Mouse (Mus musculus) kidney, postnatal 10 days (tissue): ENCODE measurements at regions not wholly inside any gene's neighbourhood (a gene's known extent, or its start where the extent isn't known, plus 50 kb on each side); places are given as distances from the start of the nearest gene placed in this dataset.

ENCODE experiments used
- DNase-seq: peaks from one replicate; pipeline ENCODE4 v3.0.0; 2021; ENCODE audit warnings: mixed read lengths

DNA sequence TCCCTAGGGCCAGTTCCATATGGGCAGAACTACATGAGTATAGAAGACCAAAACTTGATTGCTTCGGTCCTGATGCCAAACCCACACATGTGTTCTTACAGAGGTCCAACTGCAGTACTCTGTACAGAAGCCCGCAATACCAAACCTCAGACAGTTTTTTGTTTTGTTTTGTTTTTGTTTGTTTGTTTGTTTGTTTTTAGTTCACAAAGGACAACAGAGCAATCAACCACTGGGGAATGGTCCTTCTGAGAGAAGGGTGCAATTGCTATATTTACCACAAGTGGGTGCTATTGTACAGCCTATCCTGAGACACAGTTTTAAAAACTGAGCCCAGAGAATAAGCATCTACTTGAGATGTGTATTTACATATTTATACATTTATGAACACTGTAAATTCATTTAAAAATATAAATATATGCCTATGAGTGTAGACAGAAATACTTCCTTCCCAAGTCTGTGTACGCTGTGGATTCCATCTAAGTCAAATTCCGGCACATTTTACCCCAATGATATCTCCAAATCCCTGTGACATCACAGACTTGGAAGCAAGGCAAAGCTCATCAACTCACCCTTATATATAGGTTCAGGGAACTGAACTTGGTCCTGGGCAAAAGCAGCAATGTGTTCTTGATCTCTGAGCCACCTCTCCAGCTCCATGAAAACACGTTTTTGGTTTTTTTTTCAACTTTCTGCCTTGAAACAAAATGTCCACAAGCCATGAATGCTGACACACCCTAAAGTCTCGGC is 101.3 kb upstream of the A26c2 start:
- no peak for DNase-seq

DNA sequence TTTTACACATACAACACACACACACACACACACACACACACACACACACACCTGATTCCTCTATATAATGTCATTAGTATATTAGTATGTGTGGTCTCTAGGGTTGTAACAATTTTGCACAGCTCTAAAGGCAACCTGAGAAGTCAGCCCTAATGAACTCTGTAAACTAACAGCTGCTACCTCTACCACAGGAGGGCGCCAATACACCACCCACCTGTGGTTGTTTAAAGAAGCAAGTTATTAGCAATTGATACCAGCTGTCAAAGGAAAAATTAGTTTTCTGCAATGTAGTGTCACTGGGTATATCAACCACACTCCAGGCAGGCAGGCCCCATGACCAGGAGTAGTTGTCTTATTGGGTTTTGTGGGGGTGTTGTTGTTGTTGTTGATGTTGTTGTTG is 98.8 kb upstream of the A26c2 start:
- peak; percentile 28 for DNase-seq

DNA sequence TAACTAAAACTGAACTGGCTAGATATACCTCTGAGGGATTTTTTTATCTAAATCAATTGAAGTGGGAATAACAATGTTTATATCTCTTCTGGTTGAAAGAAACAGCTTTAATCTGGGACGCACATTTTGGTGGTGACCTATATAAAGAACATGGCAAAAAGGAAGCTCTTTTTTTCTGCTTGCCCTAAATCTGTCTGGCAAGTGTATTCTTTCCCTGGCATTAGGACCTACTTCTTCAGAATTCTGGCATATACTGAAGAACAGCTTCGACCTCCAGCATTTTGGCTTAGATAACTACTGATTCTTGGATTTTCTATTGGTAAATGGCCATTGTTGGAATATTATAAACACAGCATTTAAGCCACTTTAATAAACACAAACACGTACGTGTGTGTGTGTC is 70.9 kb upstream of the A26c2 start:
- DNase-seq = no peak

DNA sequence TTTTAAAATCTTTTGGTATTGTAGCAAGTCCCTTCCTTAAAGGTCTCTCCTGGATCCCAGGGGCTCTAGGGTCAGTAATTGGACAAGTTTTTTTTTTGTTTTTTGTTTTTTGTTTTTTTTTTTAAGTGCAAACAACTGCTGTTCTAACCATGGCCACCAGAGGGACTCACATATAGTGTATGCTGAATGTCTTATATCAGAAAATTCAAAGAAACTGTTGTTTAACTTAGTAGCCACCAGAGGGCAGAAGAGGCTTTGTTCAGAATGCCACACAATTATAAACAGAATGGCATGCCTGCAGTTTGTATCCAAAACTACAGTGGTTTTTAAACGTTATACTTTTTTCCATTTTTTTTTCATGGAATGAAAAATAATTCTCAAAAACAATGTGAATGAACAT is 53.6 kb upstream of the A26c2 start:
- peak; percentile 28 for DNase-seq
